Mouse (Mus musculus) midbrain, embryonic 16.5 days (tissue): ENCODE data around the gene Btbd35f8. TPM values are rescaled to one million over a fixed set of nuclear protein-coding genes. Genes with fewer than 3 reads are reported as not detected.
"Not testable (repeated sequence)": the region's sequence is repeated elsewhere in the genome, so short reads cannot be mapped to it uniquely, and the experiment has no call there.

Experiments used
- ATAC-seq: fragments of 200-750 bp; cut with Nextera tagmentation; 2 replicates; pipeline ENCODE4 v1.8.0; 2017; ENCODE audit warnings: moderate TSS enrichment
- H3K27ac ChIP-seq: fragments of 300-500 bp; sonication (generic); 2 replicates; pipeline ENCODE4 v1.5.1; 2014; ENCODE audit warnings: mild to moderate bottlenecking, low read length, mixed read lengths
- H3K27me3 ChIP-seq: fragments of 300-500 bp; sonication (generic); 2 replicates; pipeline ENCODE4 v1.6.1; 2014; ENCODE audit warnings: low read depth, low read length, mixed read lengths; ENCODE audit not compliant: control insufficient read depth, insufficient read depth
- H3K36me3 ChIP-seq: fragments of 300-500 bp; sonication (generic); 2 replicates; pipeline ENCODE4 v1.6.1; 2014; ENCODE audit warnings: mild to moderate bottlenecking, low read length, moderate library complexity, mixed read lengths; ENCODE audit not compliant: control insufficient read depth, insufficient read depth
- H3K4me1 ChIP-seq: fragments of 300-500 bp; sonication (generic); 2 replicates; pipeline ENCODE4 v1.6.1; 2014; ENCODE audit warnings: mild to moderate bottlenecking, low read length, mixed read lengths; ENCODE audit not compliant: control insufficient read depth, insufficient read depth
- H3K4me2 ChIP-seq: fragments of 300-500 bp; sonication (generic); 2 replicates; pipeline ENCODE4 v1.6.1; 2014; ENCODE audit warnings: mild to moderate bottlenecking, low read length, mixed read lengths
- H3K4me3 ChIP-seq: fragments of 300-500 bp; sonication (generic); 2 replicates; pipeline ENCODE4 v1.5.1; 2014; ENCODE audit warnings: low read depth, mild to moderate bottlenecking, low read length, moderate library complexity, mixed read lengths
- H3K9ac ChIP-seq: fragments of 300-500 bp; sonication (generic); 2 replicates; pipeline ENCODE4 v1.6.1; 2014; ENCODE audit warnings: low read depth, low read length, mixed read lengths
- H3K9me3 ChIP-seq: fragments of 300-500 bp; sonication (generic); replicated peaks from 2 replicates; pipeline ENCODE4 v1.6.1; 2014; ENCODE audit warnings: mild to moderate bottlenecking, low read length, mixed read lengths; ENCODE audit not compliant: control insufficient read depth, poor library complexity, severe bottlenecking
- WGBS: fragments of 180-500 bp; shearing (Covaris S2); extraction: QIAGEN DNeasy Blood & Tissue Kit; methylation state at CpG from one replicate; pipeline ENCODE4 v1.1.7; 2014; 5-methylcytosine and 5-hydroxymethylcytosine counted together
- polyA plus RNA-seq: library from polyadenylated mRNA; unstranded; fragments of >200 nt; fragmentation: Nextera tagmentation; extraction: Ambion mirVana; gene quantifications from 2 replicates; pipeline ENCODE4 v1.2.1, GENCODE M21; 2015

Btbd35f8 gene
- not detected in 2 replicates for polyA plus RNA-seq

GRCm38 (mm10) chrX:34450224-34450623, at the start of gene Btbd35f8:
Gene Btbd35f8, plus strand, starts transcription at chrX:34450524.
- not testable (repeated sequence) for H3K27ac ChIP-seq, ATAC-seq, H3K36me3 ChIP-seq, H3K9me3 ChIP-seq, H3K9ac ChIP-seq, H3K4me1 ChIP-seq, H3K4me3 ChIP-seq, H3K27me3 ChIP-seq, H3K4me2 ChIP-seq
- no CpG with 5 or more reads among the region's 3 CpGs for WGBS

Other genes starting within 250 kb of the Btbd35f8 start
- not detected in 2 replicates for gene Spin2g, start 211.8 kb upstream of the Btbd35f8 start, polyA plus RNA-seq